Mouse (Mus musculus): ENCODE results near the gene Iqcf3. TPM values are rescaled to one million over a fixed set of nuclear protein-coding genes. Genes with fewer than 3 reads are reported as not detected.

The Iqcf3 gene
- total and polyA plus RNA-seq, 2 experiments from 2014 or later = not detected

GRCm38 (mm10) chr9:106474456-106474855 is 87.0 kb downstream of the Iqcf3 start:
- H3K4me1 ChIP-seq (ENCODE audit: insufficient read depth, low read length) = peaks cover 23% of the 10 kb centered on the region; the same call in 1 of the 2 replicates
- peak; percentile 74 for TF ChIP-seq CTCF (IDR thresholded peaks at IDR 0.05; ENCODE audit: low read depth)
- no peak overlapping the region for H3K4me2 ChIP-seq (ENCODE audit: low read depth, low read length)
- no peaks in the 10 kb centered on the region for H3K27me3 ChIP-seq (ENCODE audit: insufficient read depth, low read length)
- WGBS = 4% methylated on average over 6 of the region's 6 CpGs
- H3K36me3 ChIP-seq (ENCODE audit: insufficient read depth, low read length) = no peaks in the 10 kb centered on the region
- peak; percentile 62 for DNase-seq (ENCODE audit: low spot score)
- H3K27ac ChIP-seq = no peak overlapping the region
- ATAC-seq = no peak
- no peaks in the 10 kb centered on the region for H3K9me3 ChIP-seq (ENCODE audit: low read length)
- no peak overlapping the region for H3K4me3 ChIP-seq (ENCODE audit: low read length)
- no peak overlapping the region for H3K9ac ChIP-seq (replicated peaks; ENCODE audit: low read length)

- H3K27ac ChIP-seq = no peak overlapping the region
- H3K4me1 ChIP-seq (ENCODE audit: insufficient read depth, low read length) = peaks cover 23% of the 10 kb centered on the region; the same call in 1 of the 2 replicates
- ATAC-seq = no peak
- no peaks in the 10 kb centered on the region for H3K27me3 ChIP-seq (ENCODE audit: insufficient read depth, low read length)
- no peak for DNase-seq (ENCODE audit: low spot score)
- H3K4me2 ChIP-seq (ENCODE audit: low read depth, low read length) = no peak overlapping the region
- H3K4me3 ChIP-seq (ENCODE audit: low read length) = no peak overlapping the region
- no peak for TF ChIP-seq CTCF (IDR thresholded peaks at IDR 0.05; ENCODE audit: low read depth)
- 67% methylated on average over 4 of the region's 5 CpGs for WGBS
- H3K9me3 ChIP-seq (ENCODE audit: low read length) = no peaks in the 10 kb centered on the region
- no peaks in the 10 kb centered on the region for H3K36me3 ChIP-seq (ENCODE audit: insufficient read depth, low read length)
- H3K9ac ChIP-seq (replicated peaks; ENCODE audit: low read length) = no peak overlapping the region
These were observed 87.7 kb downstream of the Iqcf3 start for GRCm38 (mm10) chr9:106473753-106474105.

- Histone ChIP-seq H3K4me2 (ENCODE audit: low read depth, low read length) (no peak overlapping the region), H3K36me3 (ENCODE audit: insufficient read depth, low read length) (no peaks in the 10 kb centered on the region), H3K9me3 (ENCODE audit: low read length) (no peaks in the 10 kb centered on the region), H3K4me3 (ENCODE audit: low read length) (no peak overlapping the region), H3K27ac (no peak overlapping the region), H3K4me1 (ENCODE audit: insufficient read depth, low read length) (peaks cover 23% of the 10 kb centered on the region; the same call in 1 of the 2 replicates), H3K27me3 (ENCODE audit: insufficient read depth, low read length) (no peaks in the 10 kb centered on the region), H3K9ac (replicated peaks; ENCODE audit: low read length) (no peak overlapping the region)
- no peak for DNase-seq (ENCODE audit: low spot score)
- ATAC-seq = no peak
- no peak for TF ChIP-seq CTCF (IDR thresholded peaks at IDR 0.05; ENCODE audit: low read depth)
- 87% methylated on average over 16 of the region's 16 CpGs for WGBS
These were observed 88.2 kb downstream of the Iqcf3 start for GRCm38 (mm10) chr9:106473081-106473752.

- DNase-seq (ENCODE audit: low spot score) (no peak), ATAC-seq (no peak)
- Histone ChIP-seq H3K4me1 (ENCODE audit: insufficient read depth, low read length) (peaks cover 15% of the 10 kb centered on the region; the same call in 1 of the 2 replicates), H3K4me2 (ENCODE audit: low read depth, low read length) (no peak overlapping the region), H3K9ac (replicated peaks; ENCODE audit: low read length) (no peak overlapping the region), H3K9me3 (ENCODE audit: low read length) (no peaks in the 10 kb centered on the region), H3K36me3 (ENCODE audit: insufficient read depth, low read length) (no peaks in the 10 kb centered on the region), H3K4me3 (ENCODE audit: low read length) (no peak overlapping the region), H3K27me3 (ENCODE audit: insufficient read depth, low read length) (no peaks in the 10 kb centered on the region), H3K27ac (no peak overlapping the region; the same call in 1 of the 2 replicates)
- 64% methylated on average over 4 of the region's 4 CpGs for WGBS
- no peak for TF ChIP-seq CTCF (IDR thresholded peaks at IDR 0.05; ENCODE audit: low read depth)
These were observed 89.1 kb downstream of the Iqcf3 start for GRCm38 (mm10) chr9:106472321-106472720.

GRCm38 (mm10) chr9:106471892-106472291 is 89.5 kb downstream of the Iqcf3 start:
- Histone ChIP-seq H3K9ac (replicated peaks; ENCODE audit: low read length) (no peak overlapping the region), H3K27me3 (ENCODE audit: insufficient read depth, low read length) (no peaks in the 10 kb centered on the region), H3K27ac (no peak overlapping the region), H3K36me3 (ENCODE audit: insufficient read depth, low read length) (no peaks in the 10 kb centered on the region), H3K4me1 (ENCODE audit: insufficient read depth, low read length) (peaks cover 15% of the 10 kb centered on the region; the same call in 1 of the 2 replicates), H3K9me3 (ENCODE audit: low read length) (no peaks in the 10 kb centered on the region), H3K4me3 (ENCODE audit: low read length) (no peak overlapping the region), H3K4me2 (ENCODE audit: low read depth, low read length) (no peak overlapping the region)
- WGBS = 25% methylated on average over 5 of the region's 5 CpGs
- DNase-seq (ENCODE audit: low spot score) = no peak
- no peak for ATAC-seq
- TF ChIP-seq CTCF (IDR thresholded peaks at IDR 0.05; ENCODE audit: low read depth) = peak; percentile 3; the same call in 1 of the 2 replicates

- TF ChIP-seq CTCF (IDR thresholded peaks at IDR 0.05; ENCODE audit: low read depth) = no peak
- no peak for DNase-seq (ENCODE audit: low spot score)
- ATAC-seq = no peak
- Histone ChIP-seq H3K4me2 (ENCODE audit: low read depth, low read length) (no peak overlapping the region), H3K9me3 (ENCODE audit: low read length) (no peaks in the 10 kb centered on the region), H3K36me3 (ENCODE audit: insufficient read depth, low read length) (no peaks in the 10 kb centered on the region), H3K27ac (no peak overlapping the region), H3K4me3 (ENCODE audit: low read length) (no peak overlapping the region), H3K4me1 (ENCODE audit: insufficient read depth, low read length) (peaks cover 11% of the 10 kb centered on the region; the same call in 1 of the 2 replicates), H3K9ac (replicated peaks; ENCODE audit: low read length) (no peak overlapping the region), H3K27me3 (ENCODE audit: insufficient read depth, low read length) (no peaks in the 10 kb centered on the region)
- WGBS = 65% methylated on average over 14 of the region's 14 CpGs
These were observed 90.3 kb downstream of the Iqcf3 start for GRCm38 (mm10) chr9:106470991-106471750.

All from hindbrain, postnatal 0 days (tissue).